Mouse (Mus musculus) liver, embryonic 14.5 days (tissue): Measurements from ENCODE around the gene Vasp.

Experiments
- CTCF ChIP-seq: IDR thresholded peaks from 2 replicates; pipeline ENCODE4 v1.5.1; 2016; ENCODE audit warnings: antibody characterized with exemption, low read depth, control low read depth
- EP300 ChIP-seq: IDR thresholded peaks from 2 replicates; pipeline ENCODE4 v1.6.1; 2016; ENCODE audit warnings: antibody characterized with exemption, low read depth

- TF ChIP-seq CTCF (no peak), EP300 (no peak)
Measured at GRCm38 (mm10) chr7:19242005-19242404, 29.6 kb downstream of the Vasp start.
